Mouse (Mus musculus): ENCODE measurements at regions not wholly inside any gene's neighbourhood (a gene's known extent, or its start where the extent isn't known, plus 50 kb on each side); places are given as distances from the start of the nearest gene placed in this dataset.

GRCm38 (mm10) chr16:55582906-55583305 lies 255.8 kb downstream of the Nfkbiz start:
- no peak for TF ChIP-seq CTCF (IDR thresholded peaks at IDR 0.05; ENCODE audit: extremely low read depth, insufficient read depth, low read length)
- no peak for TF ChIP-seq POLR2A (IDR thresholded peaks at IDR 0.05; ENCODE audit: extremely low read depth, insufficient read depth, low read length)

Data from cortical plate, adult 2 months (tissue).